Mouse (Mus musculus): ENCODE data around the gene Prss46. TPM values are rescaled to one million over a fixed set of nuclear protein-coding genes. Genes with fewer than 3 reads are reported as not detected.

Prss46 gene
- polyA plus RNA-seq (2012; ENCODE audit: low replicate concordance), result not detected in 2 replicates

GRCm38 (mm10) chr9:110844206-110844605, at the start of gene Prss46:
Prss46 (plus strand) TSS chr9:110844506.

DNA sequence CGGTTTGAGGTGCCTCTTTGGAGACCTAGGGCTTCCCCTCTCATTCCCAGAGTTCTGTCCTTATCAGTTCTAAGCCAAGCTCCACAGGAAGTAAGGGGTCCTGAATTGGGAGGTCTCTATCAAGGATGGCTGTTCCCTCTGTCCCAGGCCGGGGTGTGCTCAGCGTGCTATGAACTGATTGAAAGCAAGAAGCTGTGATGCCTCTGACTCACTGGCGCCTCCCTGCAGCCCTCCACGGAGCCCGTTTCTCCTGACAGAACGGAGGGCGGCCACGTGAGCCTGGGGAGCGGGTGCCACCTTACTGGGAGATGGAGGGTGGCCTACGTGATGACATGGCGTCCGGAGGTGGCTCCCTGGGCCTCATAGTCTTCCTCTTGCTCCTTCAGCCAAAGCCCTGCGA, 46.4 kb upstream of the Prss46 start, which contains the start of gene Prss42:
Gene Prss42, plus strand, starts transcription at position 301 of the 400 bp plus-strand sequence.

DNA sequence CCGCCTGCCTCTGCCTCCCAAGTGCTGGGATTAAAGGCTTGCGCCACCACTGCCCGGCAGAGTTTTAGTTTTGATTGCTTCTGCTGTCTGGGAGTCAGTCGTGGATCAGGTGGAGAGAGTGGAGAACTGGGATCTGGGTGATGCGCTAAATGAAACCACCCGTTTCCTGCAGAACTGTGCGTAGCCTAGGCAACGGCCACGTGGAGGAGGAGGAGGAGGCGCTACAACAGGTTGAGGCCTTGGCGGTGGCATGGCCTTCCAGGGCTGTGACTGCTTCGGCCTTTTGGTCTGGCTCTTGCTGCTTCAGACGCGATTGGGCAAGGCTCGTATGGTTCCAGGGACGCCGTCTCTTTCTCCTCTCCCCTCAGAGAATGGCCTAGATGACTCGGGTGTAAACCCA, 30.5 kb upstream of the Prss46 start, which contains the start of gene Prss44:
Gene Prss44, plus strand, starts transcription at position 206 of the 400 bp plus-strand sequence.

GRCm38 (mm10) chr9:110826390-110826789, 17.9 kb upstream of the Prss46 start, which contains the start of gene Prss43:
Prss43 (plus strand) TSS chr9:110826690.

GRCm38 (mm10) chr9:110834411-110834810, 9.9 kb upstream of the Prss46 start, which contains the start of gene Prss45:
Prss45 (plus strand) TSS chr9:110834588.

DNA sequence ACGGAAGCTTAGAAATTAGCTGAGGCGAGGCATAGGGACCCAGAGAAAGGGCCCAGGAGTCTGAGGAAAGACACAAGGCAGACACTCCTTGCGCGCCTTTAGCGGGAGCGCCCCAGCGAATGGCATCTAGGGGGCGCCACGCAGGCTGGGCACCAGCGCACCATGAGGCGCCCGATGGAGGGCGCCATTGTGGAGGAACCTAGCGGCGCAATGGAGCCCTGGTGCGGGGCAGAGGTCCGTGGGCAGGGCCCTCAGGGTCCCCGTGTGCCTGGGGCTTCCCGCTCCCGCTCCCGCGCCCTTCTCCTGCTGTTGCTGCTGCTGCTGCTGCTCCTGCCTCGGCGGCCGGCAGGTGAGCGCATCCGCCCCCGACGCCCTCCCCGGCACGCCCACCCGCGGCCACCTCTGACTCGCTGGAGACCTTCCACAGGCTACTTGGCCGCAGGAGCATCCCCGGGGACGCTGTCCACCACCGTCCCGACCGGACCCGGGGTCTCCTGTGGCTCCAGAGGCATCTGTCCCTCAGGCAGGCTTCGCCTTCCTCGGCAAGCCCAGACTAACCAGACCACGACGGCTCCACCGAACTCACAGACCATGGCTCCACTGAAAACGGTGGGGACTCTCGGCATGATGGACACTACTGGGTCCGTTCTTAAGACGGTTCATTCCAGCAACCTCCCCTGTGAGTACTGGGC, 13.6 kb downstream of the Prss46 start, which contains the start of gene Prss50:
Gene Prss50, plus strand, starts transcription at position 187 of the 692 bp plus-strand sequence.

GRCm38 (mm10) chr9:110879191-110879920, 35.0 kb downstream of the Prss46 start, which contains the start of gene Als2cl:
Als2cl (plus strand) TSS chr9:110879870.

GRCm38 (mm10) chr9:110879998-110880561, 35.8 kb downstream of the Prss46 start, which contains the start of gene Tmie:
Tmie (minus strand) TSS chr9:110880113.

Other genes starting within 250 kb of the Prss46 start
- 2.4 and 4.4 TPM in 2 replicates for gene Nradd, start 220.1 kb upstream of the Prss46 start, polyA plus RNA-seq (2012; ENCODE audit: low replicate concordance)
- gene Nbeal2, start 190.3 kb upstream of the Prss46 start, polyA plus RNA-seq (2012; ENCODE audit: low replicate concordance), result 79.5 and 148 TPM in 2 replicates
- gene Ccdc12, start 188.0 kb upstream of the Prss46 start, polyA plus RNA-seq (2012; ENCODE audit: low replicate concordance), result 229 and 323 TPM in 2 replicates
- gene Myl3, start 102.6 kb upstream of the Prss46 start, polyA plus RNA-seq (2012; ENCODE audit: low replicate concordance), result not detected in 2 replicates
- gene Pth1r, start 97.4 kb upstream of the Prss46 start, polyA plus RNA-seq (2012; ENCODE audit: low replicate concordance), result 0.34 and 0.69 TPM in 2 replicates
- gene Prss42, start 46.3 kb upstream of the Prss46 start, polyA plus RNA-seq (2012; ENCODE audit: low replicate concordance), result not detected in 2 replicates
- gene Prss44, start 30.5 kb upstream of the Prss46 start, polyA plus RNA-seq (2012; ENCODE audit: low replicate concordance), result not detected in 2 replicates
- gene Prss43, start 17.8 kb upstream of the Prss46 start, polyA plus RNA-seq (2012; ENCODE audit: low replicate concordance), result not detected in 2 replicates
- not detected in 2 replicates for gene Prss45, start 9.9 kb upstream of the Prss46 start, polyA plus RNA-seq (2012; ENCODE audit: low replicate concordance)
- gene Prss50, start 13.5 kb downstream of the Prss46 start, polyA plus RNA-seq (2012; ENCODE audit: low replicate concordance), result 0.66 and 4.9 TPM in 2 replicates
- 24.6 and 28.9 TPM in 2 replicates for gene Als2cl, start 35.4 kb downstream of the Prss46 start, polyA plus RNA-seq (2012; ENCODE audit: low replicate concordance)
- 0.85 and 2.7 TPM in 2 replicates for gene Tmie, start 35.6 kb downstream of the Prss46 start, polyA plus RNA-seq (2012; ENCODE audit: low replicate concordance)
- gene Fam240a, start 72.4 kb downstream of the Prss46 start, polyA plus RNA-seq (2012; ENCODE audit: low replicate concordance), result not detected in 2 replicates
- not detected in 2 replicates for gene Tdgf1, start 101.7 kb downstream of the Prss46 start, polyA plus RNA-seq (2012; ENCODE audit: low replicate concordance)
- not detected in 2 replicates for gene Lrrc2, start 107.0 kb downstream of the Prss46 start, polyA plus RNA-seq (2012; ENCODE audit: low replicate concordance)
- not detected in 2 replicates for gene Rtp3, start 146.1 kb downstream of the Prss46 start, polyA plus RNA-seq (2012; ENCODE audit: low replicate concordance)
- 7.0 and 8.8 TPM in 2 replicates for gene Ltf, start 174.8 kb downstream of the Prss46 start, polyA plus RNA-seq (2012; ENCODE audit: low replicate concordance)
- gene Ccrl2, start 213.0 kb downstream of the Prss46 start, polyA plus RNA-seq (2012; ENCODE audit: low replicate concordance), result 1.1 and 3.3 TPM in 2 replicates

Data from hematopoietic multipotent progenitor cell, adult 10-12 weeks (in vitro differentiated cells).